Mouse (Mus musculus): ENCODE data around the gene Lyst. TPM values are rescaled to one million over a fixed set of nuclear protein-coding genes. Genes with fewer than 3 reads are reported as not detected.

Gene Lyst
- polyA plus RNA-seq, 1 experiment from 2014 or later, result 1.1 TPM

- no peak overlapping the region for H3K4me2 ChIP-seq (replicated peaks; ENCODE audit: low read depth)
- TF ChIP-seq CTCF (IDR thresholded peaks at IDR 0.05; ENCODE audit: low read depth), result no peak
- H3K4me1 ChIP-seq (replicated peaks; ENCODE audit: control insufficient read depth, insufficient read depth, low read length), result no peaks in the 10 kb centered on the region
- H3K36me3 ChIP-seq (ENCODE audit: control insufficient read depth, insufficient read depth), result no peaks in the 10 kb centered on the region
- H3K9ac ChIP-seq (ENCODE audit: low read depth, low read length), result no peak overlapping the region
- no peaks in the 10 kb centered on the region for H3K27me3 ChIP-seq (replicated peaks; ENCODE audit: control insufficient read depth, insufficient read depth, low read length)
- no peak overlapping the region for H3K4me3 ChIP-seq (ENCODE audit: low read depth, low read length)
- ATAC-seq, result no peak
- 90% methylated on average over 4 of the region's 4 CpGs for WGBS
- no peaks in the 10 kb centered on the region for H3K9me3 ChIP-seq (ENCODE audit: control insufficient read depth)
- no peak overlapping the region for H3K27ac ChIP-seq (ENCODE audit: low read depth, low read length)
These were observed 24.0 kb downstream of the Lyst start for GRCm38 (mm10) chr13:13614235-13614634.

DNA sequence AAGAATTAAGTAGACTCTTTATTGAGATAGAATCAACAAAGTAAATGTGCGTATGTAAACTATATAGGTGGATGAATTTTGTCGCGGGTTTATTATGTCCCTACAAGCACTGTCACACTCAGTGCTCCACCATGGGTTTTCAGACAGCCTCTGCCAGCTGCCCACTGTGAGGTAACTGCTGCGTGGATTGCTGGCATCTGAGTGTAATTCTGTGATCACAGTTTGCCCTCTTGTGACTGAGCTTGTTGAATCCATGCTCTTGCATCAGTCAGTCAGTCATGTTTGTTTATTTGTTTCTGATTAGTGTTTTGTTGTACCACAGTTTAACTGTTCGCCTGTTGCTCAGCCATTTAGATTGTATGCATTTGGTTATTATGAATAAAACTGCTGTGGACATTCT lies 31.3 kb downstream of the Lyst start:
- Histone ChIP-seq H3K4me1 (replicated peaks; ENCODE audit: control insufficient read depth, insufficient read depth, low read length) (no peaks in the 10 kb centered on the region), H3K27ac (ENCODE audit: low read depth, low read length) (no peak overlapping the region), H3K4me3 (ENCODE audit: low read depth, low read length) (no peak overlapping the region), H3K9me3 (ENCODE audit: control insufficient read depth) (no peaks in the 10 kb centered on the region), H3K4me2 (replicated peaks; ENCODE audit: low read depth) (no peak overlapping the region), H3K27me3 (replicated peaks; ENCODE audit: control insufficient read depth, insufficient read depth, low read length) (no peaks in the 10 kb centered on the region), H3K36me3 (ENCODE audit: control insufficient read depth, insufficient read depth) (no peaks in the 10 kb centered on the region), H3K9ac (ENCODE audit: low read depth, low read length) (no peak overlapping the region)
- ATAC-seq, result no peak
- TF ChIP-seq CTCF (IDR thresholded peaks at IDR 0.05; ENCODE audit: low read depth), result no peak
- WGBS, result 83% methylated on average over 5 of the region's 5 CpGs

DNA sequence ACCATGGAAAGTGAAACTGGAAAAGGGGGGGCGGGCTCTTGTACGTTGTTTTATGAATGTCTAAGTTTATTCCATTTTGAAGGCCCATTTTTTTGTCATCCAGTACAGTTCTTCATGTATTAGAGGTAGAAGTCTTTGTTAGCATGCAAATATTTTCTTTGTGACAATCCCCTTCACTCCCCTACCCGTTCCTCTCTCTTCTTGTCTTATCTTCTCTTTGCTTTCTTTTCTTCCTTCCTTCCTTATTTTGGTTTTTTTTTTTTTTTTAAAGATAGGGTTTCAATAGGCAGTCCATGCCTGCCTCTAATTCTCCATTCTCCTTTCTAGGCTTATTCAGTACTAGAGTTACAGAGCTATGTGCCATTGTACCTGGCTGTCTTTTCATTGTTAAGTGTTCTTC lies 32.4 kb downstream of the Lyst start:
- H3K4me3 ChIP-seq (ENCODE audit: low read depth, low read length), result no peak overlapping the region
- no peak overlapping the region for H3K27ac ChIP-seq (ENCODE audit: low read depth, low read length)
- H3K9me3 ChIP-seq (ENCODE audit: control insufficient read depth), result no peaks in the 10 kb centered on the region
- H3K27me3 ChIP-seq (replicated peaks; ENCODE audit: control insufficient read depth, insufficient read depth, low read length), result no peaks in the 10 kb centered on the region
- no peak for TF ChIP-seq CTCF (IDR thresholded peaks at IDR 0.05; ENCODE audit: low read depth)
- no peaks in the 10 kb centered on the region for H3K4me1 ChIP-seq (replicated peaks; ENCODE audit: control insufficient read depth, insufficient read depth, low read length)
- no peak overlapping the region for H3K9ac ChIP-seq (ENCODE audit: low read depth, low read length)
- H3K4me2 ChIP-seq (replicated peaks; ENCODE audit: low read depth), result no peak overlapping the region
- no peaks in the 10 kb centered on the region for H3K36me3 ChIP-seq (ENCODE audit: control insufficient read depth, insufficient read depth)
- 82% methylated on average over 3 of the region's 3 CpGs for WGBS
- no peak for ATAC-seq

- no peak for TF ChIP-seq CTCF (IDR thresholded peaks at IDR 0.05; ENCODE audit: low read depth)
These were observed 43.5 kb downstream of the Lyst start for GRCm38 (mm10) chr13:13633746-13634145.

GRCm38 (mm10) chr13:13634706-13635105 lies 44.5 kb downstream of the Lyst start:
- 86% methylated on average over 7 of the region's 7 CpGs for WGBS

More at GRCm38 (mm10) chr13:13633746-13634145, 43.5 kb downstream of the Lyst start:
- no peak overlapping the region for H3K4me3 ChIP-seq (ENCODE audit: low read depth, low read length)
- no peak overlapping the region for H3K27ac ChIP-seq (ENCODE audit: low read depth, low read length)
- no peak overlapping the region for H3K9ac ChIP-seq (ENCODE audit: low read depth, low read length)
- no peaks in the 10 kb centered on the region for H3K4me1 ChIP-seq (replicated peaks; ENCODE audit: control insufficient read depth, insufficient read depth, low read length)
- H3K36me3 ChIP-seq (ENCODE audit: control insufficient read depth, insufficient read depth), result no peaks in the 10 kb centered on the region
- H3K27me3 ChIP-seq (replicated peaks; ENCODE audit: control insufficient read depth, insufficient read depth, low read length), result no peaks in the 10 kb centered on the region
- no peaks in the 10 kb centered on the region for H3K9me3 ChIP-seq (ENCODE audit: control insufficient read depth)
- ATAC-seq, result no peak
- 93% methylated on average over 1 of the region's 1 CpGs for WGBS
- no peak overlapping the region for H3K4me2 ChIP-seq (replicated peaks; ENCODE audit: low read depth)

GRCm38 (mm10) chr13:13635224-13635623 lies 45.0 kb downstream of the Lyst start:
- Histone ChIP-seq H3K4me1 (replicated peaks; ENCODE audit: control insufficient read depth, insufficient read depth, low read length) (no peaks in the 10 kb centered on the region), H3K4me3 (ENCODE audit: low read depth, low read length) (no peak overlapping the region), H3K27ac (ENCODE audit: low read depth, low read length) (no peak overlapping the region), H3K9me3 (ENCODE audit: control insufficient read depth) (no peaks in the 10 kb centered on the region), H3K4me2 (replicated peaks; ENCODE audit: low read depth) (no peak overlapping the region), H3K9ac (ENCODE audit: low read depth, low read length) (no peak overlapping the region), H3K27me3 (replicated peaks; ENCODE audit: control insufficient read depth, insufficient read depth, low read length) (no peaks in the 10 kb centered on the region), H3K36me3 (ENCODE audit: control insufficient read depth, insufficient read depth) (no peaks in the 10 kb centered on the region)
- ATAC-seq, result no peak
- no peak for TF ChIP-seq CTCF (IDR thresholded peaks at IDR 0.05; ENCODE audit: low read depth)
- WGBS, result 88% methylated on average over 12 of the region's 12 CpGs

More at GRCm38 (mm10) chr13:13634706-13635105, 44.5 kb downstream of the Lyst start:
- no peak for TF ChIP-seq CTCF (IDR thresholded peaks at IDR 0.05; ENCODE audit: low read depth)
- H3K4me1 ChIP-seq (replicated peaks; ENCODE audit: control insufficient read depth, insufficient read depth, low read length), result no peaks in the 10 kb centered on the region
- no peak overlapping the region for H3K9ac ChIP-seq (ENCODE audit: low read depth, low read length)
- no peak overlapping the region for H3K4me2 ChIP-seq (replicated peaks; ENCODE audit: low read depth)
- no peaks in the 10 kb centered on the region for H3K36me3 ChIP-seq (ENCODE audit: control insufficient read depth, insufficient read depth)
- H3K4me3 ChIP-seq (ENCODE audit: low read depth, low read length), result no peak overlapping the region
- ATAC-seq, result no peak
- H3K27ac ChIP-seq (ENCODE audit: low read depth, low read length), result no peak overlapping the region
- no peaks in the 10 kb centered on the region for H3K9me3 ChIP-seq (ENCODE audit: control insufficient read depth)
- H3K27me3 ChIP-seq (replicated peaks; ENCODE audit: control insufficient read depth, insufficient read depth, low read length), result no peaks in the 10 kb centered on the region

DNA sequence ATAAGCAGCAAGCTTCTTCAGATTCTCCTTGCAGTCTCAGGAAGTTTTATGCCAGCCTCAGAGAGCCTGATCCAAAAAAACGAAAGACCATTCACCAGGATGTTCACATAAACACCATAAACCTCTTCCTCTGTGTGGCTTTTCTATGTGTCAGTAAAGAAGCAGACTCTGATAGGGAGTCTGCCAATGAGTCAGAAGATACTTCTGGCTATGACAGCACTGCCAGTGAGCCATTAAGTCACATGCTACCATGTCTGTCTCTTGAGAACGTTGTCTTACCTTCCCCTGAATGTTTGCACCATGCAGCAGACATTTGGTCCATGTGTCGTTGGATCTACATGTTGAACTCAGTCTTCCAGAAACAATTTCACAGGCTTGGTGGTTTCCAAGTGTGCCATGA lies 47.4 kb downstream of the Lyst start:
- Histone ChIP-seq H3K9ac (ENCODE audit: low read depth, low read length) (no peak overlapping the region), H3K4me1 (replicated peaks; ENCODE audit: control insufficient read depth, insufficient read depth, low read length) (no peaks in the 10 kb centered on the region), H3K9me3 (ENCODE audit: control insufficient read depth) (no peaks in the 10 kb centered on the region), H3K27ac (ENCODE audit: low read depth, low read length) (no peak overlapping the region), H3K4me3 (ENCODE audit: low read depth, low read length) (no peak overlapping the region), H3K27me3 (replicated peaks; ENCODE audit: control insufficient read depth, insufficient read depth, low read length) (no peaks in the 10 kb centered on the region), H3K4me2 (replicated peaks; ENCODE audit: low read depth) (no peak overlapping the region), H3K36me3 (ENCODE audit: control insufficient read depth, insufficient read depth) (no peaks in the 10 kb centered on the region)
- 76% methylated on average over 3 of the region's 3 CpGs for WGBS
- no peak for TF ChIP-seq CTCF (IDR thresholded peaks at IDR 0.05; ENCODE audit: low read depth)
- no peak for ATAC-seq
